Mouse (Mus musculus): ENCODE results near the gene Gm20503.

Gene Gm20503

DNA sequence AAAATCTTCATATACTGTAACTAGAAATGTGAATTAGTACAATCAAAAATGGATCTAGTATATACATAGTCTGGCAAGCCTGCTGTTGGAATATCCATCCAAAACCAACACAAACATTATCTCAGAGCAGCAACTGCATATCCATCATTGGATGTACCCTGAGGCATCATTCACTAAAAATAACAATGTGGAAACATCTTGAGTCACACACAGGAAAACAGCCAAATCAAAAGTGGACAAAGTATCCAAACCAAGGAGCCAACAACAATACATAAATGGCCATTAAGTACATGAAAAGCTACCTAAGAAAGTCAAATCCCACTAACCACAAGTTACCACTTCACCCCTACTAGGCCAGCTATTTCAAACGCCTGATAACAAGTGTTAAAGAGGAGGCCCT lies 86.4 kb downstream of the Gm20503 start:
- DNase-seq (ENCODE audit: low spot score in 2 of 2), result no peak
